Mouse (Mus musculus): ENCODE data around the gene Gata2.

DNA sequence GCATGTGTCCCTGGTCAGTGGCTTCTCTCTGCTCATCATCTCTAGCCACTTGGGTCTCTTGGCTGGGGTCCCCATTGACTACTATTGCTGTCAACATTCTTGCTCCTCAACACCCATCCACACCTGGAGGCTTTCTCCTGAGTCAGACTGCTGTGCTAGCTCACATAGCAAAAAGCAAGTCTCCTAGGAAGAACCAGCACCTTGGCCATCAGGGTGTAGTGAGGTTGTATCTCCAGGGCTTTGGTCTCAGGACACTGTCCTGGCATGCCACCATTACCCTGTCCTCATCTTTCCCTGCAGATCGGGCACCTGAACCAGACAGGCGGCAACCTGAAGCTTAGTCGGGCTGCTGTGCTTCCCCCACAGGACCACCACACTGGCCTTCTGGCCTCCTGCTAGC lies 14.6 kb downstream of the Gata2 start:
- TF ChIP-seq CTCF (IDR thresholded peaks at IDR 0.05; ENCODE audit: low read depth, low read length) = no peak
- TF ChIP-seq GATA1 (IDR thresholded peaks at IDR 0.05; ENCODE audit: borderline replicate concordance, low read length) = no peak
- TF ChIP-seq POLR2AphosphoS5 (IDR thresholded peaks at IDR 0.05; ENCODE audit: insufficient replicate concordance, low read depth, low read length) = peak; percentile 92; the same call in 1 of the 2 replicates
- no peak for TF ChIP-seq GATA2 (IDR thresholded peaks at IDR 0.05; ENCODE audit: borderline replicate concordance, low read depth, low read length)

Data from G1E (cell line).